Mouse (Mus musculus) CD8-positive naive resting alpha-beta T cell, adult 2 months (primary cell): ENCODE data around the gene Hras.

Source experiments
- DNase-seq, 2 experiments: peaks; one replicate each; pipeline ENCODE4 v3.0.0; 2022; ENCODE audit warnings: low read depth in 2 of 2, low spot score in 2 of 2

The Hras gene

DNA sequence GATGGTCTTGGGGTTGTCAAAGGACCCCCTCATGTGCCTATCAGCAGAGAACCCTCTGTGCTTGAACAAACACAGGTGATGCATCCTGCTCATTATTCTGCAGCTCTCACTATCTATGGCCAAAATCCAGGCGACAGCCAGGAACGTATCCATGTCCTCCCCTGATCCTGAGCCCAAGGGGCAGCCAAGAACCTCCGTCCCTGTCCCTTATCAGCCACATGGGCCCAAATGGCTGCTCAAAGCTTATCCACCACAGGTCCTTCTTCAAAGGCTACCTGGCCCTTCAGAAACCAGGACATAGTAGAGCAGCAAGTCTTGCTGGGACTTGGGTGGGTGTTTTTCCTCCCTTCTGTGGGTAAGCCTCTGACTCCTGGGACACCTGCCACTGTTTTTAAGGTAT, 5.6 kb downstream of the Hras start:
- DNase-seq = no peak

DNA sequence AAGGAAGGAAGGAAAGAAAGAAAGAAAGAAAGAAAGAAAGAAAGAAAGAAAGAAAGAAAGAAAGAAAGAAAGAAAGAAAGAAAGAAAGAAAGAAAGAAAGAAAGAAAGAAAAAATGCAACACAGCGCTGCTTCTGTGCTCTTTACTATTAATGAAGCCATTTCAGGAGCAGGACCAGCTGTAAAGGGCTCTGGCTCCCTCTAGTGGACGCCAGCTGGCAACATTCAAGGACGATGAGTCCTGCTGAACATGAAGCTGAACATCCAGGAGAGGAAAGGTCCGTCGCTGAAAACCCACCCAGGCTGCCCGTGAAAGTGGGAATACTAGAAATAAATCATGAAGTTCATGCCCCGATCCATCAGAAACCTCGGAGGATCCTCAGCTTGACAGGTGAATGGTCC, 17.6 kb downstream of the Hras start:
- peak; percentile 81 to 85 for DNase-seq

DNA sequence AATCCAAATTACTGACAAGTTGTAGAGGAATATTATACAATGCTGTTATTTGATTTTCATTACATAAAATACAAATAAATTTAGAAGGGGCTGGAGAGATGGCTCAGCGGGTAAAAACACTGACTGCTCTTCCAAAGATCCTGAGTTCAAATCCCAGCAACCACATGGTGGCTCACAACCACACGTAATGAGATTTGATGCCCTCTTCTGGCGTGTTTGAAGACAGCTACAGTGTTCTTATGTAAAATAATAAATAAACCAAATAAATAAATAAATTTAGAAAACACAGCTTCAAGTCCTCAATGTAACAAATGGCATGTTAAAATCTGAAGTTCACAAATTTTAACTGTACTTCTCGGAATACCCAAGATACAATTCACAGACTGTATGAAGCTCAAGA, 18.7 kb downstream of the Hras start:
- no peak for DNase-seq

DNA sequence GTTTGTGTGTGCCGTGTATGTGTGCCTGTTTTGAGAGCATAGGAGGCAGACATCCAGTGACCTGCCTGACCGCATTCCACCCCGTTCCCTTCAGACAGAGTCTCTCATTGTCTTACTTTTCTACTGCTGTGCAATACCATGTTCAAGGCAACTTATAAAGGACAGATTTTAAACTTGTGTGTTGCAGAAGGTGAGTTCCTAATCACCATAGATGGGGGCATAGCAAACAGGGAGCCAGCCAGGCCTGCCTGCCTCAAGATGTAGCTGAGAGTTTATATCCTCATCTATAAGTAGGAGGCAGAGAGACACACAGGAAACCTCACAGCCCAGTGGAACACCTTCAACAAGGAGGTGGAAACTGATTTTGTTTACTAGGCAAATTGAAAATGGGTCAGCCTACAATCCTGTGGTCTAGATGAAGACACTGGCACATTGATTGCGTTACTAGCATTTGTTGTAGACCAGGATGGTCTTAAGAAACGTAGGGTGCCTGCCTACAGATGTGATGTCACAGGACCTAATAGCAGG, 20.4 kb downstream of the Hras start:
- no peak for DNase-seq

DNA sequence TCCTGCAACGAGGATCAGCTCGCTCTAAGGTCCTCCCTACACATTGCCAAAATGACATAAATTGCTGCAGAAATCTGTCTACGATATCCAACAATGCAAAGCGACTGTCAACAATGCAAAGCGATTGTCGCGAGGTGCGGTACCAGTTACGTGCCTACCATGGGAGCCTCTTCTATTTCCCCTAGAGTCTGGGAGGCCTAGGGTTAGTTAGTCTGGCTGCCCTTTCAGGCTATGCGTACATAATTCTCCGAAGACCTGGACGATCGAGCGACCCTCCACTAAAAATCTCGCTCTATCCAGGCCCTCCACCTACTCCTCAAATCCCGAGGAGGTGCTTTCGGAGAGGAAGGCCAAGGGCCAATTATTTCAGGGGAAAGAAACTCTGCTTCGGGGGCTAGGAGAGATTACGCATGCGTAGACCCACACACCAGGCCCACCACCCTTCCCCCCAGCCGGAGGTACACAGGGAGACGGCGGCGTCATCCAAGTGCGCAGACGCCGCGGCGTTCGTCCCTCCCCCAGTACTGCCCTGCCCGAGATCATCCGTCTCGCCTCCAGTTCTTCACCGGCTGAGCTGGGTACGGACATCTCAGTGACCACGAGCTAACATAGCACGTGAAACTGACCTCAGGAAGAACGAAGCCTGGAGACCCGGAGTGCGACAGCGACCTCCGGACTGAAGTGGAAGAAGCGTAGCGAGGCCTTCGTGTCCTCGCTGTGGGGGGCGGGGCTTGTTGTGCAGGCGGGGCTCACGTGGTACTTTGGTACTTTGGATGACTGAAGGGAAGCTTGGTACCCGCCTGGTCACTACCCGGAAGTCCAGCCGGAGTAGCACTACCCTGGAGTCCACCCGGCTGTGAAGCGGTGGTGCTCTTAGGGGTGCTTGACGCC, 21.4 kb downstream of the Hras start, which contains the start of gene Rnh1:
Rnh1 (minus strand) TSS at position 742 of the 891 bp plus-strand sequence.
- DNase-seq = peak; percentile 71 to 86

DNA sequence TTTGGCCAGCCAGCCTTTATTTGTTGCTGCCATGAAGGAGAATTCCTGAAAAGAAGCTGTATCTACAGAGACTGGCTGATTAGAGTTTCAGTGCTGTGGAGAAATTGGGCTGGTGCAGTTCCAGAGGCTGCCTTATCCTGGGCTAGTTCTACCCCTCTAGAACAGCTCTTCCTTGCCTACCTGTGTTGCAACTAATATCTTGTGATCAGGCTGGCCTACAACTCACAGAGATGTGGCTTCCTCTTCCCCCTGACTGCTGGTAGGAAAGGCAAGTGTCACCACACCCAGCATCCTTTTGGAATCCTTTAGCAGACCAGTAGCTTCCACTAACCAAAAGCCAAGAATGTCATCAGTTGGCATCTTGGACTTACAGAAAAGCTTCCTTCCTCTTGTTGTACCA, 23.9 kb downstream of the Hras start:
- DNase-seq = no peak

DNA sequence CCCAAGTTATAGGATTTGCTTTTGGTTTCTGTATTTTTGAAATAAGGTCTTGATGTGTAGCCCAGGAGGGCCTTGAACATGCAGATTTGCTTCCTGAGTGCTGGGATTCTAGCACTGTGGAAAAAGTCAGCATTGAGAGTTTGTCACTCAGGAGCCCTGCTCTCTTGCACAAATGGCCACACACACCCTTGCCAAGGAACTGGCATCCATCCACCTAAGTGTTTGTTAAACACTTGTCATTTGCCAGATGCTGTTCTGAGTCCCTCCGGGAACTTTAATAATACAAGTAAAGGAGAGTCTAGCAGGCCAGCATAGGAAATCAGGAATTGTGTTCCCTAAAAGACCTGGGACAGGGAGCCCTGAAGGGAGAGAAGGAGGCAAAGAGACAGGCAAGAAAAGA, 24.5 kb downstream of the Hras start:
- DNase-seq = no peak

DNA sequence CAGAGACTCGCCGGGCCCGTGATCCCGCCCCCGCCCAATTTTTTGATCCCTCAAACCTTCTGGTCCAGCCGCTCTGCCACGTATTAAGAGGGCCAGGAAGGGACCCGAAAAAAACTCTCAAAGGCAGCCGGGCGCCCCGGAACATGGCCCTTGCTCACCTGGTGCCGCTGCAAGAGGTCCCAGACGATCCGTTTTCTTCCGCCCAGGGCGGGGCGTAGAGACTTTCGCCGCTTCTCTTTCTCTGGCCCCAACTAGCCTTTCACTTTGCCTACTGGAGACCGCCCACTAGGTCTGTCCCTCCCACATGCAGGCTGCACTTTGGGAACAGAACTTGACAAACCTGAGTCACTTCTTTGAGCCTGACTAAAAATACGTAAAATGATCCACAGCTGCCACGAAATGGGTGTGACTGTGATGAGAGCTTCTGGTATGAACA, 25.3 kb downstream of the Hras start:
- no peak for DNase-seq

DNA sequence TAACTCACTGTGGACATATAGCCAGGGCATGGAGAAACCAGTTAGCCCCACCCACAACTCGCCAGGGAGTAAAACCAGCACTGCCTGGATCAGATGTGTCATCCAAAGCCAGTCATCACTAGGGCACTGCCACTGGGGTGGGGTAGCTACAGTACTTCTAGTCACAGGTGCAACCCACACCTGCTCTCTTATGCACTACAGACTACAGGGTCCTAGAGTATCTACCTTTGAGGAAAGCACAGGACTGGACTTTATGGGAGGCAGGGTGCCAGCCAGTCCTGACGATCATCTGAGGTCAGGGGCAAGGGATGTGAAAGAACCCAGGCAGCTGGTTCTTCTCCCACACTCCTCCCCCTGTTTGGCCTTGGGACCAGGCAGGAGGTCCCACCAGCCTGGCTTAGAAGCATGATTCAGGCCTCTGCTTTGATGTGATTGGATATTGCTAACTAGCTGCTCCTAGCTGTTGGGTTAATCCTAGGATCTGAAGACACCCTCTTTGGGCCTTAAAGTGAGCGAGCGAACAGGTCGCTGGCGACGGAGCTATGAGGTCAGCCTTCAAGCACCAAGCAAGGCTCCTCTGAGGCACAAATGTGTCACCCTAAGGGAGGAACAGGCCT, 25.8 kb downstream of the Hras start:
- DNase-seq = no peak

DNA sequence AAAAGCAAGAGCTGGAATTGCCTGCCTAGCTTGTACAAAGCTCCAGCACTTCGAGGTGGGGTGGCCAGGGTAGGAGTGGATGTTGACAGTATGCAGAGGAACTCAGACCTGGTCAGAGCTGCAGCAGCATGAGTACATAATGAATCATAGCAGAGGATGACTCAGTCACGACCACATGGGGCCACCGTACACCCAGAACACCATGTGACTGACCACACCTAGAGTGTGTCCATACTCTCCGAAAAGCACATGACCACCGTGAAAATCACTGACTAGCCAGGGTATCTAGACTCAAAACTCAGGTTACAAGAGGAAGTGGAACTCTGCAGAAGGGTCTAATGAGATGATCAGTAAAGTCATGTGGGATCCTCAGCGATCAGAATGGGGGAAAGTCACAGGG, 29.0 kb downstream of the Hras start:
- no peak for DNase-seq

DNA sequence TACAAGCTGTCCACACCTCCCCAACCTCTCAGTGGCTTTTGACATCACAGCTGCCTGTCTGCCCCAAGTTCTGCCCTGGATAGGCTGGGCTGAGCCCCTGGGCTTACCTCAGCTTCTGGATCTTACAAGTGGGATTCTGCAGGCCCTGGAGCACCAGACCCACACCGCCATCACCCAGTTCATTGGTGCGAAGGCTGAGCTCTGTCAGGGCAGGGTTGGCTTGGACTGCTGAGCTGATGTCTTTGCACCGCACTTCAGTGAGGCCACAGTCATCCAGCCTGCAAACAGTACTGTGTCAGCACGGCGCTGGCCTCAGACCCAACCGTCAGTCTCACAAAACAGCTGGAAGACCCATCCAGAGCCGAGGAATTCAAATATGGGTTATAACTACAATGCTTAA, 29.4 kb downstream of the Hras start:
- no peak for DNase-seq

DNA sequence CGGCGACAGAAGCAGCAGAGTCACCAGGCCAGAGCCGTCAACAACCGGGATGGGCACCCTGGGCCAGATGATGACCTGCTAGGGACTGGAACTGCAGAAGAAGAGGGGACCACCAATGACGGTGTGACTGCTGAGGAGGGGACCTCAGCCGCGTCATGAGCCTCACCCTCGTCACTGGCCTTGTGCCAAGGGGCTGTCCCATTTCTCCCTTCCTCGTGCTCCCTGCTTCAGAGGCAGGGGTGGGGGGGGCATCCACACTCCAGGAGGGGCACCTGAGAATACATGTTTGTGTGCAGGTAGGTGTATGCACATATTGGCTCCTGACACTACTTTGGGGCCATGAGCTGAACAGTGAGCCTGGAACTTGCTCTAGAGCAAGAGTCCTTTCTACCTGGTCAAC, 38.4 kb downstream of the Hras start:
- no peak for DNase-seq

DNA sequence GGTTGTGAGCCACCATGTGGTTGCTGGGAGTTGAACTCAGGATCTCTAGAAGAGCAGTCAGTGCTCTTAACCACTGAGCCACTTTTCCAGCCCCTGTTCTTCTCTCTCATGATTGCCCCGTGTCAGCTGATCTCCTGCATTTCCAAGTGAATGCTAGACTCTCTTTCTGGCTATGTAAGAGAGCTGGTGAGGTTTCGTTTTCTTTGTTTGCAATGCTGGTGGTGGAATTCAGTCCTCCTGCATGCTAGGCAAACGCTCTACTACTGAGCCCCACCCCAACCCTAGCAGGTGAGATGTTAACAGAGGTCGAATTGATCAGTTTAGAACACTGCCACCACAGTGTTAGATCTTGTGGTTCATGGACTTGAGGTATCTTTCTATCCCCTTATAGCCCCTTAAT, 45.2 kb downstream of the Hras start:
- DNase-seq = no peak

DNA sequence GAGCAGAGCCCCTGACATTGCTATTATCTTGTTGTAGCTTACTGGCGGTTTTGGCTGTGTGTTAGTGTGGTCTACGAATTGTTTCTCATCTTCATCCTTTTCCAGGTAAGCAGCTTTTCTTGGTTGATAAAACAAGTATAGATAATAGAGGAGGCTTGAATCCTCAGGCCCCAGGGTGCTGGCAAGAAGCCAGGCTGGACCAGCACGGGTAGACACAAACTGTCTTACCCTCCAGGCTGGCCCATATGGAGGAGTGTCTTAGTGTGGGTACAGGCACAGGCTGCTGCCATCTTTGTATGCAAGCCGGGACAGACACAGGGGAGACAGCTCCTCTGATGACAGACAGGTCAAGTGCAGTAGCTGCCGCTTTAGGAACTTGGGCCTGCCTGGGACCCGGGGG, 46.8 kb downstream of the Hras start:
- DNase-seq = no peak

DNA sequence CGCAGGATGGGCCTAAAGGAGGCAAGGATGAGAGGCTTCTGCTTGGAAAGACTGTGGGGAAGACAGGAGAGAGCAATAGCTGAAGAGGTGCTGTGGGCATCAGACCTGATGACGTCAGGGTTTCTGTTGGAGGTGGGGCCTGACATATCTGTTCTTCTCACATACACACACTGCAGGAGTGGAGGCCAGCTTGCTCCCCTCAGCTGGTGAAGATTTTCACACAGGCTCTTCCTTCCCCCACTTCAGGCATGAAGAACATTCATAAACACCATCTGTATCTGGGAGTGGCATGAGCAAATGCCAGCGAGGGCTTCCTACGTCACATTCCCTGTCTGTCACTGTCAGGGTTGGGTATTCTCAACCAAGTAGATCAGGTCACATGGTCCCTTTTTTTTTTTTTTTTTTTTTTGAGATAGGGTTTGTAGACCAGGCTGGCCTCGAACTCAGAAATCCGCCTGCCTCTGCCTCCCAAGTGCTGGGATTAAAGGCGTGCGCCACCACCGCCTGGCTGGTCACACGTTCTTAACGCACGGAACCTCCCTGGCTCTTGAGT, 47.7 kb downstream of the Hras start:
- no peak for DNase-seq

DNA sequence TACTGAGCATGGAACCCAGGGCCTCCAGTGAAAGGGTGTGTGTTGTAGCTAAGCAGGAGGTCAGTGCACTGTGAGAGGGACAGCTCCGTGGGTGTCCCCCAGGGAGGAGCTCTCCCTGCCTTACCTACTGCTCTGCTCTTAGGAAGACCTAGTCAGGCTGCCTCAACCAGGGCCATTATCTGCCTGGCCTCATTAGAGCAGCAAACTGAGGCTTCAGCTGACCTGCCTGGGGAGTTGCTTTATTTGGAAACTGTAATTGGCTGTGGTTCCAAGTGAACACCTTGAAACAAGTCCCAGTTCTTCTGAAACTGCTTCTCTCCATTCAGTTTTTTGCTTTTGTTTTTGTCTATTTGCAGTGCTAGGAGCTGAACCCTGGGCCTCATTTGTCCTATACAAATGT, 48.4 kb downstream of the Hras start:
- no peak for DNase-seq

DNA sequence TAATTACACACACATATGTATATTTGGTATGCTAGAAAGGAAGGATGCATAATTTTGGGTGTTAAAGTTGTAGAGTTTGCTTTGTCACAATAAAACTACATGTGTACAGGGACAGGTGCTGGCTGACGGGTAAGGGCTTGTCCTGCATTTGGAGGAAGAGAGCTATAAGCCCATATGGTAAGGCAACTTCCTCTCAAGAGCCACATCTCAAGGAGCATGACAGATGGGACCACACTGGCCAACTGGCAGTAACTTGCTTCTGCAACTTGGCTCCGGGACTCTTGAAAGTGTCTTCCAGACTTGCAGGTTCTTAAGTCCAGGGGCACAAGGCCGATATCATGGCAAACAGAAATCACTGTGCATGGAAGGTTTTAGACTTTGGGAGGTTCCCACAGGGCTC, 49.2 kb downstream of the Hras start:
- no peak for DNase-seq

DNA sequence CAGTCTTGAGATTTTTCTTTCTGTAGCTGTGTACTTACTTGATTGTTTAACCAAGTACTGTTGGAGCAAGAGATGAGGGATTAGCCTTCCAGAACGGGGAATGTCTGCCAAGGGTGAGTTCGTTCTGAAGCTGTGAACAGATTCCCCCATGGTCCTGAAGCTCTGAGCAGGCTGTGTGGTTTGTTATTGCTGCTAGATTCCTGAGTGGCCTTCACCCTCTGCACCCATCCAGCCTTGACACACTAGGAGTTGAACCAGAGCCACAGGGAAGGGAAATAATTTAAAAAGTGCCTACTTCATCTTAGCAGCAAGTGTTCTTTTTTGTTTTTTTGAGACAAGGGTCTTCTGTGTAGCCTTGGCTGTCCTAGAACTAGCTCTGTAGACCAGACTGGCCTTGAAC, 49.9 kb downstream of the Hras start:
- no peak for DNase-seq

DNA sequence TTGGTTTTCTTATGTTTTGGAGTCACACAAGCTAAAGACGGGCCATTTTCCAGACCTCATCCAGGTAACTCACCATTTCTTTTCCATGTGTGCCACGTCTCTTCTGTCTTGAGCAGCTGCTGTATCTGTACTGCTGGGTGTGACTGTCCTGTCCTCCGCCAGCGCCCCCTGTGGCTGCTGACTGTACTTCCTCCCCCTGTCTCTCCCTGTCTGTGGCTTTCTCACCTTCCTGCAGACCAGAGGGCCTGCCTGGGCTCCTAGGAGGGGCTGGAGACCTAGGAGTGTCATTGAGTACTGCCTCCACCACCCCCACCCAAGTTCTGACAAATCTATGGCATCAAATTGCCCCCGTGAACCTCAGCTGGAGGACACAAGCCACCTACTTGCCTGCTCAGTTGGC, 50.7 kb downstream of the Hras start:
- peak in 1 of 2 experiments; percentile 62 for DNase-seq

DNA sequence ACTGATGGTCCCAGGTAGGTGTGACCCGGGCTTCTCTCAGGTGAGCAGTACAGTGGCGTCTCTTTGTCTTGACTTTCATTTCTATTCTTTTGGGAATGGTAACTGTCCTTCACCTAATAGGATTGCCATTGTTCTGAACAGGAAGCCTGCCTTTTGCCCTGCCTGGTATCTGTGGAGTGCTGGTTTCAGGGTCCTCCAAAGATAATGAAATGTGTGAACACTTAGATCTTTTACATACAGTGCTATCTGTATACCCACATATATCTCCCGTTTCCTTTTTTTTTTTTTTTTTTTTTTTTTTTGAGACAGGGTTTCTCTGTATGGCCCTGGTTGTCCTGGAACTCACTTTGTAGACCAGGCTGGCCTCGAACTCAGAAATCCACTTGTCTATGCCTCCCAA, 52.5 kb downstream of the Hras start:
- DNase-seq = no peak
